Mouse (Mus musculus) left cerebral cortex, postnatal 14 days (tissue): ENCODE measurements around the gene Col4a2. TPM values are rescaled to one million over a fixed set of nuclear protein-coding genes. Genes with fewer than 3 reads are reported as not detected.

Experiments
- DNase-seq, 2 experiments: peaks; one replicate each; pipeline ENCODE4 v3.0.0; 2021 to 2022; ENCODE audit warnings: low spot score in 2 of 2, mixed read lengths in 1 of 2
- intact Hi-C: fragments of 180-260 bp; cut with DNase I; formaldehyde crosslinking; loops from one replicate; pipeline ENCODE4 v1.15.1; 2025
- total RNA-seq, 2 experiments: library from RNA; stranded (reverse); gene quantifications; 2 replicates each; pipeline ENCODE4 v1.2.3; 2021

The Col4a2 gene
- total RNA-seq, 2 experiments from 2014 or later = 72.4 to 78.6 TPM

GRCm38 (mm10) chr8:11437862-11438261 lies 125.3 kb downstream of the Col4a2 start:
- peak; percentile 56 to 77 for DNase-seq

DNA sequence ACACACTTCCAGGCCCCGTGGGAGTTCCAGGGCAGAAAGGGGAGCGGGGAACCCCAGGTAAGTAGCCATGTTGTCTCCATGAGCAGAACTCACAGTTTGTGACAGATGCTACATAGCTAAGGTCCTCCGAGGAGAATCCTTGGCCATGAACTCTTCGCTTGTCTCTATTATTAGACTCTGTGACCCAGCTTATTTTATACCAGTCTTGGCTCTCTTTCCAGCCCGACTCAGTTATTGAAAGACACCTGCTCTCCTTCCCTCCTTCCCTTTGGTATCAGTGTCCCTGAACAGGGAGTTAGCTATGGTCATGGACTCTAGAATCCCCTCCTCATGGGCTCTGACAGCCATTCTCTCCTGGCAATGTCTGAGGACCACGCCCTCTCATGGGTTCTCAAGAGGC lies 128.7 kb downstream of the Col4a2 start:
- intact Hi-C loops = no loop called here
- no peak for DNase-seq

More at GRCm38 (mm10) chr8:11437862-11438261, 125.3 kb downstream of the Col4a2 start:
- intact Hi-C loops = loop anchor here (10.0 kb wide), 2 partner anchors 177 to 267 kb away; partner anchors contain the start of gene 1700016D06Rik

DNA sequence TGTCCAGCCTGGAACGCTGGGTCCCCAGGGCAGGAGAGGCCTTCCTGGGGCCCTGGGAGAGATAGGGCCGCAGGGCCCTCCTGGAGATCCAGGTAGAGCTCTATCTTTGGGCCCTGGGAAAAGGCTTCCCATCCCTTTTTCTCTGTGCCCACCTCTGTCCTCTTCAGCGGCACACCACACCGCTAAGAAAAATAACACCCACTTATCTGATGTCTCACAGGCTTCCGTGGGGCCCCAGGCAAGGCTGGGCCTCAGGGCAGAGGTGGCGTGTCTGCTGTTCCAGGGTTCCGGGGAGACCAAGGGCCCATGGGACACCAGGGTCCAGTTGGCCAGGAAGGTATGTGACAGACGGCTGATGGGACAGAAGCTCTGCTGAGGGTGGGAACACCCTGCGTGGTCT lies 131.0 kb downstream of the Col4a2 start:
- no peak for DNase-seq
- intact Hi-C loops = no loop called here

- intact Hi-C loops = no loop called here
- DNase-seq = no peak
Observed at GRCm38 (mm10) chr8:11444216-11444615, 131.6 kb downstream of the Col4a2 start.

GRCm38 (mm10) chr8:11445790-11446189 lies 133.2 kb downstream of the Col4a2 start:
- DNase-seq = no peak
- intact Hi-C loops = no loop called here

GRCm38 (mm10) chr8:11447910-11448570 lies 135.4 kb downstream of the Col4a2 start:
- no peak for DNase-seq
- intact Hi-C loops = no loop called here

GRCm38 (mm10) chr8:11450184-11451113 lies 137.8 kb downstream of the Col4a2 start:
- intact Hi-C loops = loop anchor here (1.0 kb wide), 1 partner anchor 36 kb away; no protein-coding TSS in a partner anchor

GRCm38 (mm10) chr8:11452152-11452551 lies 139.5 kb downstream of the Col4a2 start:
- intact Hi-C loops = no loop called here

More at GRCm38 (mm10) chr8:11450184-11451113, 137.8 kb downstream of the Col4a2 start:
- DNase-seq = peak; percentile 47 to 61

GRCm38 (mm10) chr8:11452559-11452958 lies 140.0 kb downstream of the Col4a2 start:
- no peak for DNase-seq
- intact Hi-C loops = no loop called here

More at GRCm38 (mm10) chr8:11452152-11452551, 139.5 kb downstream of the Col4a2 start:
- no peak for DNase-seq

- peak; percentile 27 to 39 for DNase-seq
- intact Hi-C loops = no loop called here
Observed at GRCm38 (mm10) chr8:11452974-11453373, 140.4 kb downstream of the Col4a2 start.

DNA sequence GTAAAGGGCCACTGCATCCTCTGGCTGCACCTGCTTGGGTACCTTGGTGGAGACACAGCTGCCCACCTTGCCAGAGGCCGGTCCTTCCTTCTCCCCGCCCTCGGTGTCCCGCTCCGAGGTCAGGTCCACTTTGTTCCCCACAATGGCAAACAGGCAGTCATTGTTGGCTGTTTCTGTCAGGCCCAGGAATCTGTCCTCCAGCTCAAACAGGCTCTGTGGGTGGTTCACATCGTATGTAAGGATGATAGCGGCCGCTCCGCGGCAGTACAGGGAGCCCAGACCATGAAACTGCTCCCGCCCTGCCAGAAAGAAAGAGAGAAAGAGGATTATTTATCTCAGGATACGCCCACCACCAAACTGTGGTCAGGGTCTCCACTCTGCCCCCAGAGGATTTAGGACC lies 141.6 kb downstream of the Col4a2 start:
- intact Hi-C loops = no loop called here
- no peak for DNase-seq

DNA sequence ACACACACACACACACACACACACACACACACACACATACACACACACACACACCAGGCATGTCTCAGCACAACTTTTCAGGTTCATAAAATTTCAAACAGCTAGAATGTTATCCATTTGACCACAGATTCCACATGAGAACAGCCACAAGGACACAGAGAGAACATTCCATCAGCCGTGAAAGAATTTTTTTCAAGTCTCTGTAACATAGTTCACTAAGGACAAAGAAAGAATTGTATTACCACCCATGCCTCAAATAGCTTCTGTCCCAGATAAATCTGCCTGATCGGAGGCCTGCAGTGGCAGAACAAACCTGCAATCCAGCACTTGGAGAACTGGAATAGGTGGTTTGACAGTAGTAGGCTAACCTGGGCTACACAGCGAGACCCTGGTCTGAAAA lies 144.7 kb downstream of the Col4a2 start:
- intact Hi-C loops = no loop called here
- DNase-seq = no peak

GRCm38 (mm10) chr8:11457981-11458836 lies 145.6 kb downstream of the Col4a2 start:
- intact Hi-C loops = no loop called here

DNA sequence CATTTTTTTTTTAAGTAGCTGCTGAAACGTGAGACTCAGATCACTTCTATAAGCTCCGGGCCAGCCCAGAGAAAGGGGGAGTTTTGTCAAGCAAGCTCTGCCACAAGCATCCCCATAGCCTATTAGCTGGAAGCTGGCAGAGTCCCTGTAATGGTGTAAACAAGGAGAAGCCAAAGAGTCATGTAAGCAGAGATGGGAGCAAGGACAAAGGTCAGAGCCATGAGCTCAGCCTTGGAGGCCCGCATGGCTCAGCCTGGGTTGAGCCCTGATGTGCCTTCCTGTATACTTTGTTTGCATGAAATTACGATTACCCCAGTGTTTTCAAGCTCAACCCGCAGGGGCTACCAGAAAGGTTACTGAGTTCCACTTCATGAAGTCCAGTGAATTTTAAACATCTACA lies 146.4 kb downstream of the Col4a2 start:
- intact Hi-C loops = no loop called here
- no peak for DNase-seq

More at GRCm38 (mm10) chr8:11457981-11458836, 145.6 kb downstream of the Col4a2 start:
- no peak for DNase-seq

GRCm38 (mm10) chr8:11460934-11461333 lies 148.3 kb downstream of the Col4a2 start:
- intact Hi-C loops = no loop called here
- DNase-seq = peak; percentile 39 to 66

DNA sequence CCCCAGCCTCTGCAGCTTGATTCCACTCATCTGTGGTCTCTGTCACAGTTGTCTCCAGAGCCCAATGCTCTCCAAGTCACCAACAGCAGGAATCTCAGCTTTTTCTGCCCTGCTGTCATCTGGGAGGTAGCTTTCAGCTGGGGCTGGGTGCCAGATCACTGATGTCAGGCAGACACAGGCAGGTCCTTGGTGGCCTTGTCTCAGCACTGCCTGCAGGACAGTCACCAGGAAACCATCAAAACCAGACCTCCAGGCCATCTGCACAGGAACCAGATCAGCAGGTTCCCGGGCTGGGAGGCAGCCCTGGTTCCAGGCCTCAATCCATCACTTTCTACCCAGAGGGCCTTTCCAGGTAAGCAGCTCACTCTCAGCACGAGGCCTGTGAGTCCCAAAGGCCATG lies 149.2 kb downstream of the Col4a2 start:
- no peak for DNase-seq
- intact Hi-C loops = no loop called here

DNA sequence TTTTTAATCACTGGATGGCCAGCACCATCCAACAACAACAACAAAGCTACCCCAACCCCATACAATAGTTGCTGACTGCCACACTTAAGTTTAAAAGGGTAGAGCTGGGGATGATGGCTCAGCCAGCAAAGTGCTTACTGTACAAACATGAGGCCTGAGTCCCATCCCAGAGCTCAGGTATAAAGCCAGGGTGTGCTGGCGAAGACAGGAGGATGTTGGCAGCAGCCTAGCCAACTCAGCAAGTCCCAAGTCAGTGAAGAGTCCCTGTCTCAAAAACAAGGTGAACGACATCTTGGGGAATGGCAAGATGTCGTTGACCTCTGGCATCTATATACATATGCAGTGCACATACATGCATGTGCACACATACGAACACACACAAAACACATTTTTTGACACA lies 150.0 kb downstream of the Col4a2 start:
- DNase-seq = no peak
- intact Hi-C loops = no loop called here

GRCm38 (mm10) chr8:11463541-11463888 lies 150.9 kb downstream of the Col4a2 start:
- no peak for DNase-seq
- intact Hi-C loops = no loop called here

DNA sequence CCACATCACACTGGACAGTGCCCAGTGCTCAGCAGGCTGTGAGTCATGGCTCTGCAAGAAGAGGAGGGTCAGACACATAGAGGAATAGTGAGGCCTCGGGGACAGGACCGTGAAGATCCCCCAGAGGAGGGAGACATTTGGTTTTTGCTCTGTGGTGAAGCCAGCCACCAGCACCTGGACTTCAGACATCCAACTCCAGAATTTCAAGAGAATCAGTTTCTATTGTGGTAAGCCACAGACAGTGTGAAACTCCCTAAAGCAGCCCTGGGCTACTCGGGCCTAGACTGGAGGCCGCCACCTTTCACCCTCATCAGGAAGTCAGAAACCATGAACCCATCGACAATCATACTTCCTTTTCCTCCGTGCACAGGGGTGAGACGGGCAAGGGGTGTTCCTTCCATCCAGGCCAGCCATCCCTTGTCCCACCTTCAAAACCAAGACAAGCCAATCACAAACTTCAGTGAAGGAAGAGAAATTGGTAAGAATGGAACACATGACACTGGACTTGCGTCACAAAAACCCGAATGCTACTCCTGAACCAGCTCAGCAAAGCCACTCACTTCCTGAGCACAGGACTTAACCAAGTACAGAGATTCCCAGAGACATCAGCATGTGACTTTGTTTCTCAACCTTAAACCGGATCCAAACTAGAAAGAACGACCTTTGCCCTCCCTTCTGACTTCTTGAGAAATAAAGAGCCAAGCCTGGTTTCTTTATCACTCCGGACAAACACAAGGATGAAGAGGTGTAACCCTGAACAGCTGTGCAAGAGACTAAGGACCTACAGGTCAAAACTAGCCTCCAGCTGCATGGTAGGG lies 151.5 kb downstream of the Col4a2 start:
- intact Hi-C loops = no loop called here
- DNase-seq = no peak
